Mouse (Mus musculus): ENCODE measurements around the gene Ran.

- TF ChIP-seq POLR2AphosphoS2 (IDR thresholded peaks at IDR 0.05; ENCODE audit: insufficient read length, low read depth) (no peak), POLR2A (IDR thresholded peaks at IDR 0.05; ENCODE audit: insufficient read length, low read depth) (no peak), E2F4 (IDR thresholded peaks at IDR 0.05; ENCODE audit: insufficient read depth) (no peak), TCF3 (IDR thresholded peaks at IDR 0.05; ENCODE audit: insufficient read length, low read depth) (no peak), TCF12 (IDR thresholded peaks at IDR 0.05; ENCODE audit: insufficient read depth, poor library complexity, severe bottlenecking) (no peak), CEBPB (IDR thresholded peaks at IDR 0.05; ENCODE audit: insufficient read depth, poor library complexity, severe bottlenecking) (no peak), USF1 (IDR thresholded peaks at IDR 0.05; ENCODE audit: low read depth) (no peak)
Observed at GRCm38 (mm10) chr5:128981607-128982006, 38.3 kb upstream of the Ran start.
